Mouse (Mus musculus): ENCODE data around the gene Cnot1. TPM values are rescaled to one million over a fixed set of nuclear protein-coding genes. Genes with fewer than 3 reads are reported as not detected.

Gene Cnot1
- total and polyA plus RNA-seq, 3 experiments: 119 to 3,440 (median 259) TPM

- Histone ChIP-seq H3K9ac (ENCODE audit: control insufficient read depth, low read depth, low read length, poor library complexity, severe bottlenecking) (no peak overlapping the region), H3K36me3 (ENCODE audit: control insufficient read depth in 1 of 2, insufficient read depth in 2 of 2, low read length in 2 of 2) (no peaks in the 10 kb centered on the region), H3K9me3 (replicated peaks; ENCODE audit: insufficient read depth, low read length) (no peaks in the 10 kb centered on the region), H3K4me1 (ENCODE audit: control insufficient read depth in 1 of 2, insufficient read depth in 2 of 2, low read length in 2 of 2) (no peaks in the 10 kb centered on the region), H3K27me3 (ENCODE audit: control insufficient read depth in 1 of 2, insufficient read depth in 2 of 2, low read length in 2 of 2) (no peaks in the 10 kb centered on the region), H3K27ac (ENCODE audit: control insufficient read depth, low read depth, low read length) (no peak overlapping the region), H3K79me2 (ENCODE audit: control insufficient read depth, insufficient read depth, low read length, poor library complexity) (no peaks in the 10 kb centered on the region), H3K4me3 (ENCODE audit: control insufficient read depth in 1 of 2, insufficient read depth in 1 of 2, low read depth in 2 of 2, low read length in 2 of 2) (no peak overlapping the region)
- no peak for TF ChIP-seq ZC3H11A (IDR thresholded peaks at IDR 0.05; ENCODE audit: low read depth, low read length)
- TF ChIP-seq ELF1 (IDR thresholded peaks at IDR 0.05; ENCODE audit: low read depth, low read length): no peak
- TF ChIP-seq KAT2A (conservative IDR thresholded peaks at IDR 0.05; ENCODE audit: low read depth, low read length): no peak
- no peak for TF ChIP-seq JUND (IDR thresholded peaks at IDR 0.05; ENCODE audit: low read depth, low read length)
- no peak for TF ChIP-seq POLR2AphosphoS5 (IDR thresholded peaks at IDR 0.05; ENCODE audit: borderline replicate concordance, low read depth, low read length)
- no peak for TF ChIP-seq TAL1 (IDR thresholded peaks at IDR 0.05; ENCODE audit: low read length)
- no peak for TF ChIP-seq TBP (IDR thresholded peaks at IDR 0.05; ENCODE audit: low read depth, low read length)
- no peak for TF ChIP-seq MAX (IDR thresholded peaks at IDR 0.05; ENCODE audit: low read length)
- no peak for TF ChIP-seq CHD1 (IDR thresholded peaks at IDR 0.05; ENCODE audit: low read depth, low read length)
- no peak for TF ChIP-seq SMC3 (IDR thresholded peaks at IDR 0.05; ENCODE audit: low read depth, low read length)
- no peak for TF ChIP-seq MYC (IDR thresholded peaks at IDR 0.05; ENCODE audit: low read depth, low read length)
- TF ChIP-seq SIN3A (IDR thresholded peaks at IDR 0.05; ENCODE audit: low read length): no peak
- TF ChIP-seq TCF12 (IDR thresholded peaks at IDR 0.05; ENCODE audit: low read depth, low read length): no peak
- no peak for DNase-seq (ENCODE audit: low read depth, low spot score)
Observed at GRCm38 (mm10) chr8:95822699-95823098, 15.4 kb upstream of the Cnot1 start.

- TF ChIP-seq MXI1 (IDR thresholded peaks at IDR 0.05; ENCODE audit: low read depth, low read length) (no peak), UBTF (IDR thresholded peaks at IDR 0.05; ENCODE audit: borderline replicate concordance, insufficient read depth, low read depth, low read length) (no peak), E2F4 (IDR thresholded peaks at IDR 0.05; ENCODE audit: borderline replicate concordance, low read depth, low read length) (no peak), ZNF384 (IDR thresholded peaks at IDR 0.05; ENCODE audit: low read depth, low read length) (no peak)
- Histone ChIP-seq H3K9me3 (replicated peaks; ENCODE audit: insufficient read depth, low read length) (no peaks in the 10 kb centered on the region), H3K9ac (ENCODE audit: control insufficient read depth, low read depth, low read length, poor library complexity, severe bottlenecking) (no peak overlapping the region), H3K79me2 (ENCODE audit: control insufficient read depth, insufficient read depth, low read length, poor library complexity) (no peaks in the 10 kb centered on the region), H3K36me3 (ENCODE audit: control insufficient read depth in 1 of 2, insufficient read depth in 2 of 2, low read length in 2 of 2) (no peaks in the 10 kb centered on the region), H3K27me3 (ENCODE audit: control insufficient read depth in 1 of 2, insufficient read depth in 2 of 2, low read length in 2 of 2) (no peaks in the 10 kb centered on the region), H3K4me1 (ENCODE audit: control insufficient read depth in 1 of 2, insufficient read depth in 2 of 2, low read length in 2 of 2) (no peaks in the 10 kb centered on the region), H3K27ac (ENCODE audit: control insufficient read depth, low read depth, low read length) (no peak overlapping the region), H3K4me3 (ENCODE audit: control insufficient read depth in 1 of 2, insufficient read depth in 1 of 2, low read depth in 2 of 2, low read length in 2 of 2) (no peak overlapping the region)
- DNase-seq (ENCODE audit: low read depth, low spot score): no peak
Observed at GRCm38 (mm10) chr8:95822096-95822495, 14.8 kb upstream of the Cnot1 start.
